Mouse (Mus musculus) cortical plate, adult 2 months (tissue): ENCODE measurements around the gene Smurf1. TPM values are rescaled to one million over a fixed set of nuclear protein-coding genes. Genes with fewer than 3 reads are reported as not detected.

ENCODE experiments used
- H3K27ac ChIP-seq: fragments of 200-500 bp; 2 replicates; pipeline ENCODE4 v1.5.1; 2012; ENCODE audit warnings: low read length, control low read depth, inconsistent platforms; ENCODE audit not compliant: insufficient read depth
- H3K4me1 ChIP-seq: fragments of 200-500 bp; 2 replicates; pipeline ENCODE4 v1.6.1; 2011; ENCODE audit warnings: low read length; ENCODE audit not compliant: control insufficient read depth, insufficient read depth
- H3K4me3 ChIP-seq: fragments of 200-500 bp; 2 replicates; pipeline ENCODE4 v1.5.1; 2011; ENCODE audit warnings: mild to moderate bottlenecking, low read length, control low read depth; ENCODE audit not compliant: insufficient read depth
- CTCF ChIP-seq: fragments of 200-500 bp; IDR thresholded peaks from 2 replicates; pipeline ENCODE4 v1.5.1; 2011; ENCODE audit warnings: mild to moderate bottlenecking, control low read depth, low read length; ENCODE audit not compliant: insufficient read depth; ENCODE audit errors: extremely low read depth
- POLR2A ChIP-seq: fragments of 200-500 bp; IDR thresholded peaks from 2 replicates; pipeline ENCODE4 v1.6.1; 2011; ENCODE audit warnings: mild to moderate bottlenecking, low read length, control low read depth; ENCODE audit not compliant: insufficient read depth; ENCODE audit errors: extremely low read depth
- polyA plus RNA-seq: library from polyadenylated mRNA; depleted of rRNA; stranded (reverse); fragments of >200 nt; gene quantifications from 2 replicates; pipeline ENCODE4 v1.2.3, GENCODE M21; 2012

Smurf1 gene
- polyA plus RNA-seq, 1 experiment: 33.8 TPM

- TF ChIP-seq CTCF: peak; percentile 91
- no peak for TF ChIP-seq POLR2A
- Histone ChIP-seq H3K4me3 (no peak overlapping the region), H3K4me1 (no peaks in the 10 kb centered on the region), H3K27ac (no peak overlapping the region)
These were observed 22.9 kb upstream of the Smurf1 start for GRCm38 (mm10) chr5:144988340-144989060.

DNA sequence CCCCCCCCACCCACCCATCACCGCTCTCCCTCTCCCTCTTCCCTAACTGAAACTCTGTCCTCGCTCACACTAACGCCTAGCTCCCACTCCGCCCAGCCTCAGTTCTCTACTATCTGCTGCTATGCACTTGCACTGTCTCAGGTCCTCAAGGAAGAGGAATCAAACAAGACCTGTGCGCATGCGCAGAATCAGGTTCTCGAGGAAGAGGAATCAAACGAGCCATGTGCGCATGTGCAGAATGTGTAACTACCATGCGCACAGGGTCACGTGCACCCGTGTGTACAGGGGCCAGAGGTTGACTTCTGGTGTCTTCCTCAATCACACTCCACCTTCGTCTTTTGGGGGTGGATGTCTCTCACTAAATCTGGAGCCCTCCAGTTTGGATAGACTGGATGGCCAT lies 21.9 kb upstream of the Smurf1 start:
- TF ChIP-seq POLR2A (no peak), CTCF (no peak)
- H3K27ac ChIP-seq: no peak overlapping the region
- H3K4me3 ChIP-seq: no peak overlapping the region
- no peaks in the 10 kb centered on the region for H3K4me1 ChIP-seq

DNA sequence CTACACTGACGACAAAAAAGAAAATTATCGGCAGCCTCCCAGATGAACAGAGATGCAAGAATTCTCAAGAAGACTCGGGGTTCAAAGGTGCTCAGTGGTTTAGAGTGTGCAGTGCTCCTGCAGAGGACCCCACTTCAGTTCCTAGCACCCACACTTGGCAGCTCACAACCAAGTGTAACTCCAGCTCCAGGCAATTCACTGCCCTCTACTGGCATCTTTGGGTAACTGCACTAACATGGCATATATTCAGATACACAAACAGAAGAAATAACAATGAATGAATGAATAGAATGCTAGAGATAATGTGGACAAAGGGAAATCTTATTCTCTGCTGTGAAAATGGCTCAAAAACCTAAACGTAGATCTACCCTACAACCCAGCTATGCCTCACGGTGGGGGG lies 19.2 kb upstream of the Smurf1 start:
- H3K27ac ChIP-seq: no peak overlapping the region
- H3K4me1 ChIP-seq: no peaks in the 10 kb centered on the region
- H3K4me3 ChIP-seq: no peak overlapping the region
- TF ChIP-seq POLR2A: no peak
- no peak for TF ChIP-seq CTCF

- TF ChIP-seq CTCF (no peak), POLR2A (no peak)
- no peaks in the 10 kb centered on the region for H3K4me1 ChIP-seq
These were observed 17.6 kb upstream of the Smurf1 start for GRCm38 (mm10) chr5:144983227-144983626.

DNA sequence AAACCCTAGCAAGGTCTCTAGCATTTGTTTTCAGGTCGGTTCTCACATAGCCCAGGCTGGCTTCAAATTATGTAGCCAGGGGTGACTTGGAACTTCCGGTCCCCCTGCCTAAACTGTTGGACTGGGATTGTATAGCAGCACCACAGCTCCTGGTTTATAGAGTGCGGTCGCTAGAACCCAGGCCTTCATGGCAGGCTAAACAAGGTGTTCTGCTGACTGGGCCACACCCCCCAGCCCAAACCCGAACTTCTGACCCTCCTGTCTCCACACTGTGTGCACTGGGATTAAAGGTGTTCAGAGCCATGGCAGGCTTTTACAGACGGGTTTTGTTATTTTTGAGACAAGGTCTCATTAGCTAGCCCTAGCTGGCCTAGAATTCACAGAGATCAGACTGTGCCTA lies 13.5 kb upstream of the Smurf1 start:
- H3K27ac ChIP-seq: no peak overlapping the region
- H3K4me3 ChIP-seq: no peak overlapping the region
- no peak for TF ChIP-seq POLR2A
- no peak for TF ChIP-seq CTCF
- no peaks in the 10 kb centered on the region for H3K4me1 ChIP-seq

More at GRCm38 (mm10) chr5:144983227-144983626, 17.6 kb upstream of the Smurf1 start:
- no peak overlapping the region for H3K4me3 ChIP-seq
- no peak overlapping the region for H3K27ac ChIP-seq

- Histone ChIP-seq H3K4me3 (no peak overlapping the region), H3K27ac (no peak overlapping the region), H3K4me1 (no peaks in the 10 kb centered on the region)
- TF ChIP-seq POLR2A: no peak
- TF ChIP-seq CTCF: no peak
These were observed 13.0 kb upstream of the Smurf1 start for GRCm38 (mm10) chr5:144978533-144979107.

- TF ChIP-seq CTCF (no peak), POLR2A (no peak)
- H3K27ac ChIP-seq: no peak overlapping the region
- no peak overlapping the region for H3K4me3 ChIP-seq
- H3K4me1 ChIP-seq: no peaks in the 10 kb centered on the region
These were observed 5.6 kb upstream of the Smurf1 start for GRCm38 (mm10) chr5:144971266-144971665.

GRCm38 (mm10) chr5:144964872-144965638 lies 592 bp downstream of the Smurf1 start:
- Histone ChIP-seq H3K4me3 (peak overlapping the region; percentile 84), H3K27ac (peak overlapping the region; percentile 54; the same call in 1 of the 2 replicates), H3K4me1 (peaks cover 5% of the 10 kb centered on the region; the same call in 1 of the 2 replicates)
- TF ChIP-seq POLR2A (no peak), CTCF (no peak)

GRCm38 (mm10) chr5:144964465-144964864 lies 1.2 kb downstream of the Smurf1 start:
- Histone ChIP-seq H3K4me3 (peak overlapping the region; percentile 84), H3K27ac (no peak overlapping the region), H3K4me1 (peaks cover 5% of the 10 kb centered on the region; the same call in 1 of the 2 replicates)
- TF ChIP-seq POLR2A: no peak
- TF ChIP-seq CTCF: no peak

DNA sequence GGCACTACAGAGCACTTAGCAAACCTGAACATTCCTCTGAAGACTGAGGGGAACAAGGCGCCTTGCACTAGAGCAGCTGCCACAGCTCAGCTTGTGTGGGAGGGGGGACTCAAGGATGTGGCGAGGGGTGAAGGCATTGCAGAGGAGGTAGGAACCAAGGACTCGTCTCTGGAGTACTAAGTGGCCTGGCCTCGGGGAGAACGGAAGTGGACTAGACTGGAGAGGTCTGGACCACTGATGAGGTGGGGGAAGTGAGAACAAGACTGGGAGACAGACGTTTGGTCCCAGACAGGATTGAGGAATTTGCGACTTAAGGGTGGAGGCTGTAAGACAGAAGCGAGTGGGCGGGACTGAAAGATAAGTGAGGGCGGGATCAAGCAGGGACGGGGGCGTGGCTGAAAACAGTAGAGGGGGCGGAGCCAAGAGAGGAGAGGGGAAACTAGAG lies 1.8 kb downstream of the Smurf1 start:
- Histone ChIP-seq H3K27ac (peak overlapping the region; percentile 1; the same call in 1 of the 2 replicates), H3K4me3 (peak overlapping the region; percentile 84), H3K4me1 (peaks cover 5% of the 10 kb centered on the region; the same call in 1 of the 2 replicates)
- TF ChIP-seq POLR2A (no peak), CTCF (no peak)
